Mouse (Mus musculus) frontal cortex, adult 2 months (tissue): ENCODE measurements around the gene Pros1. TPM values are rescaled to one million over a fixed set of nuclear protein-coding genes. Genes with fewer than 3 reads are reported as not detected.

Experiments used
- polyA plus RNA-seq: library from polyadenylated mRNA; depleted of rRNA; stranded (reverse); fragments of >200 nt; gene quantifications from 2 replicates; pipeline ENCODE4 v1.2.3, GENCODE M21; 2012; rRNA removed

The Pros1 gene
- polyA plus RNA-seq, 1 experiment = 10.1 TPM

Other genes starting within 250 kb of the Pros1 start
- 9.3 and 10.4 TPM in 2 replicates for gene Nsun3, start 67.5 kb upstream of the Pros1 start, polyA plus RNA-seq
- gene Stx19, start 39.6 kb upstream of the Pros1 start, polyA plus RNA-seq = not detected in 2 replicates
- gene Arl13b, start 7.3 kb upstream of the Pros1 start, polyA plus RNA-seq = 8.6 and 9.5 TPM in 2 replicates